Mouse (Mus musculus): ENCODE measurements around the gene Fhit. TPM values are rescaled to one million over a fixed set of nuclear protein-coding genes. Genes with fewer than 3 reads are reported as not detected.

Gene Fhit
- total RNA-seq (2023; ENCODE audit: inconsistent age) = 7.0 to 10.9 TPM (median 8.9 TPM) in 4 replicates

DNA sequence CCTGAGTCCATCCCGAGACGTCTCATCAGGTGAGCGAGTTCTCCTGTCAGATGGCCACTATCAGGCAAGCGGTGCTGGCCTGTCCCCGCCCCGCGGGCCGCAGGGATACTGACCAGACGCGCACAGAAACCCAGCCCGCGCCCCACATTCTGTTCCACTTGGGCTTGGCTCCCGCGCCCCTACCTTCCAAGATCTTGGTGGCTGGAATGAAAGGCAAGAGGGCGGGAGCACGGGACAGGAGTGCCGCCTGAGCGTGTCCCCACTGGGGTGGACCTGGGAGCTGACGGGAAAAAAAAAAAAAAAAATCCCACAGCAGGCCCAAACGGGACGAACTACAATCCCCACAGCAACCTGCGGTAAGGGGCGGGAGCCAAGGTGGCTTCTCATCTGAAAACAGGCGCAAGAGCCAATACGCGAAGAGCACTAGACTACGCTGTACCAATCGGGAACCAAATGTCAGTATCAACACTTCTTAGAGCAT is at the start of gene Fhit:
Gene Fhit, minus strand, starts transcription at position 285 of the 481 bp plus-strand sequence.

Other genes with a start within 250 kb of the Fhit start
- gene Gm3839, start 194.7 kb upstream of the Fhit start, total RNA-seq (2023; ENCODE audit: inconsistent age) = not detected in 4 replicates

Measured in B cell, adult (primary cell).